Mouse (Mus musculus): Measurements from ENCODE around the gene Stx4a.
A peak's percentile ranks its signal among the peaks of the same experiment; 100 is the strongest.
"Not testable (repeated sequence)": the region's sequence is repeated elsewhere in the genome, so short reads cannot be mapped to it uniquely, and the experiment has no call there.

Stx4a gene

GRCm38 (mm10) chr7:127814241-127814921 lies 9.7 kb upstream of the Stx4a start:
- DNase-seq (ENCODE audit: low spot score in 2 of 2): no peak

- DNase-seq (ENCODE audit: low spot score in 2 of 2): no peak
Observed at GRCm38 (mm10) chr7:127815116-127815665, 8.9 kb upstream of the Stx4a start.

DNA sequence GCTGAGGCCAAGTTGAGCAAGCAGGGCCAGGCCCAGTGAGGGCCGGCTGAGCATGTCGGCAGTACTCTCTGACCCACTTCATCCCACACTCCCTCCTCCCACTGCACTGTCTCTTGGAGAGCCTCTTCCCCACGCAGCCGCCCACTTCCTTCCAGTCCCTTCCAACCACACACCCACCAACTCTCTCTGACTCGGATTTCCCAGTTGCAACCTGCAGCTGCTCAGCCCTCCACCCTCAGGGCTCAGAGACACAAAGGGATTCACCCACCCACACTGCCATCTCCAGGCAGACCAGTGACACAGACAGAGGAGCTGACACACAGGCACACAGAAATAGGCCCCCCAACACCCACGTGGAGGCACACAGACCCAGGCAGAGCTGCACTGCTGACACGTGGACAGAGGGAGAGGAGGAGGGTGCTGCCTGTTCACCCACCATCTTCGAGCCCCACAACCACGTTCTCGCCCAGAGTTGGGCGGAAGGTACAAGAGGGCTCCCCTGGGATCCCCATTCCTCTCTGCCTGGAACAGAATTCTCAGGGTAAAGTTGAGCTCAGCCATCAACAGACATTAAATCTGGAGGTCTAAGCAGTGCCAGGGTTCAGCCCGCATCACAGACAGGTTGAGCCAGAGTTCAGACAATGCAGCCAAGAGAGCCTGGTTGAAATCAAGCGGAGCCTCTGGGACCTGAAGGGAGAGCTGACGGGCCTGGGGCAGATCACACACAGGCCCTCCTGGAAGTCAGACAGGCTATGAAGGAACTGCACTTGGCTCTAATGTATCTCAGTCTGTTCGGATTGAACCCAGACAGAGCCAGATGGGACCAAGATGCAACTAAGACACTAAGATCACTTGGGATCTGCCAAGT lies 7.9 kb upstream of the Stx4a start:
- peak in 1 of 2 experiments; percentile 56 for DNase-seq (ENCODE audit: low spot score in 2 of 2)

- no peak for DNase-seq (ENCODE audit: low spot score in 2 of 2)
Observed at GRCm38 (mm10) chr7:127817053-127817452, 7.0 kb upstream of the Stx4a start.

DNA sequence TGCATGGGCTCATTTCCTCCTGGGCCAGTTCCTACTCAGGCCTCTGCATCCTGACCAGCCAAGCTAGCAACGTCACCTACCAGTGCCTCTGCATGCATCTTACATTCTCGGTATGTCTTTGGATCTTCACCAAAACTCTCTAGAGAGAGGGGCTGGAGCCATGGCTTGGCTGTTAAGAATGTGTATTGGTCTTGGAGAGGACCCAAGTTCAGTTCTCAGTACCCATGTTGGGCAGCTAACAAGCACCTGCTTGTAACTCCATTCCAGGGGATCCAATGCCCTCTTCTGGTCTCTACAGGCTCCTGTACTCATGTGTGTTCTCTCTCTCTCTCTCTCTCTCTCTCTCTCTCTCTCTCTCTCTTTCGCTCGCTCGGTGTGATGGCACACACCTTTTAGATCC lies 6.3 kb upstream of the Stx4a start:
- DNase-seq (ENCODE audit: low spot score in 2 of 2): no peak

GRCm38 (mm10) chr7:127820836-127821509 lies 3.1 kb upstream of the Stx4a start:
- no peak for DNase-seq (ENCODE audit: low spot score in 2 of 2)

DNA sequence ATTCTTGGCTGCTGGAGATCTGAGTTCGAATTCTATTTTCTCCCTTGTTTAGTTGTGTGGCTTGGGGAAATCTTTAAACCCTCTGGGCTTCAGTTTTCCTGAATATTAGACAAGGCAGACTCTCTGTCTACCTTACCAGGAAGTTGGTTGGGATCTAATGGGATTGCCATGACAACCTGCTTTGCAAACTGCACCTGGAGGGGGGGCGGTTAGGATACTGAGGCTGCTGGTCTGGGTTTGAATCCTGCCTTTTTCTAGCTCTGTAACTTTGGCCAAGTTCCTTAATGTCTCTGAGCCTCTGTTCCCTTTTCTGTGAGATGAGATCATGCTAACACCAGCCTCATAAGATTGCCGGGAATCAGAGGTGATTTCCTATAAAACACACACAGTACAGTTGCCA lies 1.6 kb upstream of the Stx4a start:
- DNase-seq (ENCODE audit: low spot score in 2 of 2): no peak

- DNase-seq (ENCODE audit: low spot score in 2 of 2): no peak
Observed at GRCm38 (mm10) chr7:127823236-127824171, 590 bp upstream of the Stx4a start.

DNA sequence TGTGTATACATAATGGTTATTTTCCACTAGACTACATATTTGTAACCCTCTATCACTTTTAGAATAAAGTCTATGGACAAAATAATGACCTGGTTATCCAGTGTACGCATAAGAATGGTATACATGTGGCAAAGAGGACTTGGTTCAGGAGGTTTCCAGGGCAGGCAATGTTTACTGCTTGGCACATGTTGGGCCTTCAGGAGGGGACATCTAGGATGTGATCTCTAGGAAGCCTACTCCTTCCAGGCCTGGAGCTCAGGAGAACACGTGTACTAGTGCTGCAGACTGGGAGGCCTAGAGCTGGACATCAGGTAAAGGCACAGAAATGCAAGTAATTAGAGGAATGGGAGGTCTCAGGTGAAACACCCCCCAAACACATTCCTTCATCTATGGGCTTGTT lies 11.5 kb downstream of the Stx4a start:
- no peak for DNase-seq (ENCODE audit: low spot score in 2 of 2)

DNA sequence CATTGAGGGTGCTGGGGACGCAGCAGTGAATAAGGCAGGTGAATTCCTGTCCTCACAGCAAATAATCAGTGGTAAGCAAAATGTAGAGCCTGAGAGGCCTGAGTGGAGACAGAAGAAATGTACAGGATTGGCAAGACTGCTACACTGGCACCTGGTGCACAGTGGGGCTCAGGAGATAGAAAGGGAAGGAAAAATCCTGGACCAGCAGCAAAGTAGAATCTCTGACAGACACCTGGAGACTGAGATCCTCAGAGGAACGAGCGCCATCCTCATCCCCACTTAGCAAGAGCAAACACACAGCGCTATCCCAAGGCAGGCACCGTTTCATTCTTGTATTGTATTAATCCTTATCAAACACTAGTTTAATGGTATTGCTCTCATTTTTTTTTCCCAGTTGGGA lies 13.4 kb downstream of the Stx4a start:
- DNase-seq (ENCODE audit: low spot score in 2 of 2): no peak

GRCm38 (mm10) chr7:127837878-127838277 lies 13.8 kb downstream of the Stx4a start:
- not testable (repeated sequence) for DNase-seq (ENCODE audit: low spot score in 2 of 2)

DNA sequence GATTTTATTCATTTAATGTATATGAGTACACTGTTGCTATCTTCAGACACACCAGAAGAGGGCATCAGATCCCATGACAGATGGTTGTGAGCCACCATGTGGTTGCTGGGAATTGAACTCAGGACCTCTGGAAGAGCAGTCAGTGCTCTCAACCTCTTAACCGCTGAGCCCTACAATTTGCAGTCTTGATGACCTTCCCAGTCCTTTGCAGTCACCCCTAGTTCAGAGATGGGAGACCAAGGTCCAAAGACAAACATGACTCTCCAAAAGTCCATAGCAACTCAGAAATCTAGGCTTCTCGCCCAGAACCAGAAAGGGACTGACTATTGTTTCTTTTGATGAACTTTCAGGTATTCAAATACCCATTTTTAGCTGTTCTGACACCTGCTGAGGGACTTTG lies 15.9 kb downstream of the Stx4a start:
- not testable (repeated sequence) for DNase-seq (ENCODE audit: low spot score in 2 of 2)

DNA sequence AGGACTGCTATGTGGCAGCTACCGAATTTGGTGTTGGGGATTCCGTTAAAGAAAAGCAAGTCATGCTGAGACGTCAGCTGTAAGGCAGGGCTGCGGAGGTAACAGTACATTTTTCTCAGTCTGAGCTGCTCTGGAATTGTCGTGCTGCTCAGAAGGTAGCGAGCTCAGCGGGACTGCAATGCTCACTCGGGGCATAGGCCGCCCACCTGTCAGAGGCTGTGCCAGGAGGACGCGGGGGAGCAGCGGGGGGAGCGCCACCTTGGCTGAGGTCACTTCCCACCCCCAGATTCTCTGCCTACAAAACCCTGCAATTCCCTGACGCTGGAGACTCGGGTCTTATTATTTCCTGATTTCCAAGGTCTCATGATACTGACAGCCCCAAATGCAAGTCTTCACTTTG lies 16.8 kb downstream of the Stx4a start:
- DNase-seq (ENCODE audit: low spot score in 2 of 2): peak; percentile 31 to 51

DNA sequence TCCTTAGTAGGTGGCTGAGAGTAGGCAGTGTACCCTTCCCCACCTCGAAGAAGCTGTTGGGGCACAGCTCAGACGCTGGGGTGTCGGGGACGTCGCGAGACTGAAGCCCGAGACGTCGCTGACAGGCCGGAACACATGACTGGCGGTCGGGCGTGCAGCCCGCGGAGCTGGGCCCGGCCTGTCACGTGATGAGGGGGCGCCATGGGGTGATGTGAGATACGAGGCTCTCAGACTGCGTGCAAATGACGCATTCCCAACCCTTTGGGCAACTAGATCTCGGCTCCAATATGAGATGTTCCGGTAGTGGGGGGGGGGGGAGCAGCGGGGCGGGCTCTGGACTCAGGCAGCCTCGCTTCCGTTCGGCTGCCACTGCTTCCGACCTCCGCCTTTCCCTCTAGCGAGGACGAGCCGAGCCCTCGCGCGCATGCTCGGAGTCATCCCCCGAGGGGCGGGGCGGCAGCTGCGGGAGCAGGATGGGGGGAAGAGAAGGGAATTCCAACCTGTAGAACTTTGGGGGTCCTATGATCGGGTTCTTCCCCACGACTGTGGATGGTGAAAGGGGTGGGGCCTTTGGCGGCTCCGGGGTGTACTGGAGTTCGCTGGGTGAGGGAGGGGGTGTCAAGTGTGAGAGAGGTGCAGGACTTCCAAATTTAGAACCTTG lies 17.4 kb downstream of the Stx4a start:
- DNase-seq (ENCODE audit: low spot score in 2 of 2): peak; percentile 86 to 91

GRCm38 (mm10) chr7:127842001-127842718 lies 18.1 kb downstream of the Stx4a start:
- DNase-seq (ENCODE audit: low spot score in 2 of 2): peak; percentile 74 to 78

DNA sequence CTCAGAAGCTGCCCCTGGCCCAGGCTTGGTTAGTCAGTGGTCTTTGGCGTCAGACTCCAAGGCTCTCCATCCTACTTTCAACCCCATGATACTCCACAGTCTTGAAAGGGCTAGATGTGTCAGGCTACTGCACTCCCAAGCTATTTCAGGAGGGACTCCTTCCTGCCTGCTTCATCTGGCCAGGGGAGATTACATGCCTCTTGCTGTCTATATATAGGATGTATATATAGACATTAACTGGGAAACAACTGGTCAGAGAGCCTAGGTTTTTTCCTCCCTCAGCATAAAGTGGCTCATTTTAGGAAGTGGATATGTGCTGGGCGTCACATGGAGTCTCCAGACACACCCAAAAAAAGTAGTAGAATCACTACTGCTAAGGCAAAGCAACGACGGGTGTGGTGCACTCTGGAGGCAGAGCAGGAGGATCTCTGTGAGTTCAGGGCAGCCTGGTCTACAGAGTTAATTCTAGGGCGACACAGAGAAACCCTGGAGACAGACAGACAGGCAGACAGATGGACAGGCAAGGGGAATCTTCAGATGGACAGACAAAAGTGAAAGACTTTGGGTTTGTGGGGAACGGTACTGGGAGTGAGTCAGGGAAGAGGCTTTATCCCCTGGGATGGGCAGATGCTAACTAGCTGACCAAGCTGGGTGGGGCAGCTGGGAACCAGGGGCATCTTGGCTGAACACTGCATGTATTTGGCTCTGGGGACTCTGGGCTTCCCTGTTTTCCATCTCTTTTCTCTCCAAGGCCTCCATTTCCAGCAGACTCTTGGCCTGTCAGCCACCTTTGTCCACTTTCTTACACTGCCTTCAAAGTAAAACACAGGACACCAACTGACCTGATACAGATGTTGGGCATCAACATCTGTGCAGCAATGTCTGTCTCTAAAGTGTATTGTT lies 26.1 kb downstream of the Stx4a start:
- no peak for DNase-seq (ENCODE audit: low spot score in 2 of 2)

DNA sequence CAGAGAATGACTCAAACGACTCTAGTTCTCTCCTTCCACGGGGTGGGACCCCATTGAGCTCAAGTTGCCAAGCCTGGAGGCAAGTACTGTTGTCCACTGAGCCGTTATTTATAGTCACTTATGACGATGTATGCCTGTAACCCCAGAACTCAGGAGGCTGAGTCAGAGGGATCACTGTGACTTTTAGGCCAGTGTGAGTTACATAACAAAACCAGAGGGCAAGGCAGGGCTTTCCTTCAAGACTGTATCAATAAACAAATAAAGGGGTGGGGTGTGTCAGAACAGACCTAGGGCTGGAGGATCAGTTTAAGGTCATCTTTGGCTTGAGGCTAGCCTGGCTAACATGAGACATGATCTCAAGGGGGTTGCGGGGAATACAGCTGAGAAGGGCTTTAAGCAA lies 26.8 kb downstream of the Stx4a start:
- DNase-seq (ENCODE audit: low spot score in 2 of 2): peak in 1 of 2 experiments; percentile 27

DNA sequence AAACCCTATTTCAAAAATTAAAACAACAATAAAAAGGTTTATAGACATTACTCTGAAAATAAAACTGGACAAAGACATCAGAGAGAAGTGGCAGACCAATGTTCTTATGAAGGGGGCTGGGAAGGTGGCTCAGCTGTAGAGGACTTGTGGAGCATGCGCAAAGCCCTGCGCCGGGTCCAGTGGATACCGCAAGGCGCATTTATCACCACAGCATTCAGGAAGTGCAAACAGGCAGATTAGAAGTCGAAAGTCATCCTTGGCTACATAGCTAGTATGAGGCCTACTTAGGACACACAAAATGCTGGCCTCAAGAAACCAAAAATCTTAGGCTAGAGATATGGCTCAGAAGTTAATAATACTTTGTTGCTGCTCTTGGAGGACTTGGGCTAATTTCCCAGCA lies 34.2 kb downstream of the Stx4a start:
- DNase-seq (ENCODE audit: low spot score in 2 of 2): no peak

DNA sequence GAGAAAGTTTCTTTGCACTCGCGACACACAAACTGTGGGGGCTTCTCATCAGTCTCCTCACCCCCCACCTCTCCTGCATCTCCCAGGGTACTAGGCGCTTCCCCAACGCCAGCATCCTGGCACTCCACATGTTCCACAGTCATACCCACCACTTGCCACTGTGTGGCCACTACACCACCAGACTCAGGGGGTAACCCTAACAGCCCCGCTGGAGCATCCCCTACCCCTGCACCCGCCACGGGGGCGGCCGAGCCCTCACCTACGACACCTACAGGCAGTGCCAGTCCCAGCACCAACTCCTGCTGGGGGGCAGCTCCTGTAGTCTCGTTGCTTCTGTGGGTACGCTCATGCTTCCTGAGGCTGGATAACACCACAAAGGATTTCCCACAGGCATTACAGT lies 42.3 kb downstream of the Stx4a start:
- DNase-seq (ENCODE audit: low spot score in 2 of 2): no peak

Measured in urinary bladder, adult 18-20 months (tissue).